Comparison of ENCODE assay signal across 14 mouse cellular contexts in genomic region chr5:103972801-103973200, GRCm38 (mm10). TPM values are rescaled to one million over a fixed set of nuclear protein-coding genes. Genes with fewer than 3 reads are reported as not detected.
DNase-seq lines count a peak whose midpoint lies in the region; ATAC-seq lines count a peak whose summit lies in the region.
"Had no signal": no experiment of that assay in that cellular context is flagged by ENCODE, and none has a peak within 500 bp of the region (broad histone marks: within the 10 kb centered on the region; RNA-seq: fewer than 3 reads in every experiment).

No protein-coding gene starts in this region.

- no peaks in the 10 kb centered on the region for H3K9me3 ChIP-seq in kidney, embryonic 16.5 days (ENCODE audit: low read length)
- no peaks in the 10 kb centered on the region for H3K9me3 ChIP-seq in heart, embryonic 14.5 days (ENCODE audit: control insufficient read depth, low read length)
- H3K9me3 ChIP-seq in megakaryocyte, embryonic 14.5 days = no peaks in the 10 kb centered on the region
- H3K9me3 ChIP-seq in midbrain, embryonic 13.5 days = no peaks in the 10 kb centered on the region
- H3K9me3 ChIP-seq: forebrain, embryonic 12.5 days had no signal

- no peaks in the 10 kb centered on the region for H3K36me3 ChIP-seq in kidney, embryonic 16.5 days (ENCODE audit: insufficient read depth, low read length)
- no peaks in the 10 kb centered on the region for H3K36me3 ChIP-seq in heart, embryonic 14.5 days (ENCODE audit: control insufficient read depth, insufficient read depth, low read length)
- no peaks in the 10 kb centered on the region for H3K36me3 ChIP-seq in megakaryocyte, embryonic 14.5 days (replicated peaks; ENCODE audit: low read length)
- H3K36me3 ChIP-seq in midbrain, embryonic 13.5 days = no peaks in the 10 kb centered on the region
- H3K36me3 ChIP-seq: forebrain, embryonic 12.5 days had no signal

- DNase-seq in kidney, adult 18-20 months = no peak
- peak; percentile 9 for DNase-seq in MN1 (ENCODE audit: low spot score)
- DNase-seq in adrenal gland, postnatal 10 days = no peak
- DNase-seq in thymus, postnatal 14 days = no peak
- DNase-seq: adrenal gland, adult 8-10 months; cerebellum, postnatal 25 days had no signal

- H3K27me3 ChIP-seq in kidney, embryonic 16.5 days (ENCODE audit: insufficient read depth, low read length) = no peaks in the 10 kb centered on the region
- H3K27me3 ChIP-seq in heart, embryonic 14.5 days (ENCODE audit: control insufficient read depth, insufficient read depth, low read length) = no peaks in the 10 kb centered on the region
- peaks cover 37% of the 10 kb centered on the region for H3K27me3 ChIP-seq in megakaryocyte, embryonic 14.5 days (replicated peaks)
- H3K27me3 ChIP-seq in midbrain, embryonic 13.5 days = no peaks in the 10 kb centered on the region
- H3K27me3 ChIP-seq: forebrain, embryonic 12.5 days had no signal

- WGBS in kidney, embryonic 16.5 days = 67% methylated on average over 13 of the region's 13 CpGs
- 62% methylated on average over 13 of the region's 13 CpGs for WGBS in heart, embryonic 14.5 days
- WGBS in midbrain, embryonic 13.5 days = 79% methylated on average over 13 of the region's 13 CpGs

- H3K4me2 ChIP-seq in kidney, embryonic 16.5 days (replicated peaks; ENCODE audit: low read depth, low read length) = peak overlapping the region; percentile 39
- H3K4me2 ChIP-seq in heart, embryonic 14.5 days (ENCODE audit: low read length) = peak overlapping the region; percentile 50
- no peak overlapping the region for H3K4me2 ChIP-seq in midbrain, embryonic 13.5 days (replicated peaks)
- H3K4me2 ChIP-seq: forebrain, embryonic 12.5 days; hindbrain, embryonic 14.5 days had no signal

- no peak for ATAC-seq in kidney, embryonic 16.5 days (ENCODE audit: low FRiP score, low TSS enrichment)
- ATAC-seq in heart, embryonic 14.5 days (ENCODE audit: insufficient number of reproducible peaks, insufficient read depth, low FRiP score, low read depth) = no peak
- no peak for ATAC-seq in midbrain, embryonic 13.5 days

- peak overlapping the region; percentile 18; the same call in 1 of the 2 replicates for H3K4me3 ChIP-seq in kidney, embryonic 16.5 days (ENCODE audit: low read length)
- H3K4me3 ChIP-seq in heart, embryonic 14.5 days (ENCODE audit: control insufficient read depth in 1 of 2, insufficient read depth in 1 of 2, low read depth in 1 of 2, low read length in 2 of 2) = no peak overlapping the region
- H3K4me3 ChIP-seq in megakaryocyte, embryonic 14.5 days (replicated peaks) = peak overlapping the region; percentile 76
- H3K4me3 ChIP-seq in midbrain, embryonic 13.5 days (replicated peaks) = no peak overlapping the region
- H3K4me3 ChIP-seq: forebrain, embryonic 12.5 days had no signal

- no peak overlapping the region for H3K9ac ChIP-seq in kidney, embryonic 16.5 days (replicated peaks; ENCODE audit: low read length)
- H3K9ac ChIP-seq in heart, embryonic 14.5 days (ENCODE audit: low read length) = no peak overlapping the region
- H3K9ac ChIP-seq in midbrain, embryonic 13.5 days (replicated peaks) = no peak overlapping the region
- H3K9ac ChIP-seq: forebrain, embryonic 12.5 days; hindbrain, embryonic 14.5 days had no signal

- no peaks in the 10 kb centered on the region for H3K4me1 ChIP-seq in kidney, embryonic 16.5 days (ENCODE audit: insufficient read depth, low read length)
- H3K4me1 ChIP-seq in heart, embryonic 14.5 days (ENCODE audit: control insufficient read depth in 2 of 2, insufficient read depth in 2 of 2, low read length in 2 of 2) = peaks cover 0 to 2% of the 10 kb centered on the region in 2 experiments; a peak in 1 of 4 replicates
- peaks cover 8% of the 10 kb centered on the region for H3K4me1 ChIP-seq in megakaryocyte, embryonic 14.5 days
- H3K4me1 ChIP-seq in midbrain, embryonic 13.5 days (replicated peaks) = no peaks in the 10 kb centered on the region
- H3K4me1 ChIP-seq: forebrain, embryonic 12.5 days had no signal

- H3K27ac ChIP-seq in kidney, embryonic 16.5 days (ENCODE audit: low read length) = no peak overlapping the region
- H3K27ac ChIP-seq in heart, embryonic 14.5 days (replicated peaks in 1 of 2; ENCODE audit: control insufficient read depth in 1 of 2, insufficient read depth in 1 of 2, low read depth in 2 of 2, low read length in 2 of 2) = no peak overlapping the region
- no peak overlapping the region for H3K27ac ChIP-seq in midbrain, embryonic 13.5 days
- H3K27ac ChIP-seq: forebrain, embryonic 12.5 days; hindbrain, embryonic 14.5 days had no signal

RNA-seq across cellular contexts. Expression of gene Hsd17b13, which starts 4.4 kb away (rescaled TPM):
- polyA plus RNA-seq in kidney, embryonic 16.5 days (2015; fragmentation: Nextera tagmentation; extraction: Ambion mirVana) = 0.18 and 0.20 TPM in 2 replicates
- not detected in 2 replicates for polyA plus RNA-seq in heart, embryonic 14.5 days (2014; fragmentation: Nextera tagmentation; extraction: Ambion mirVana)
- not detected in 2 replicates for polyA plus RNA-seq in megakaryocyte, embryonic 14.5 days (2012; ENCODE audit: insufficient read depth, low replicate concordance)
- total RNA-seq in adrenal gland, postnatal 10 days (2021) = 100 to 1,000 TPM in 1 of 2 experiments, 10 to 100 TPM in 1; 59.3 to 169 TPM
- polyA plus RNA-seq in midbrain, embryonic 13.5 days (2015; fragmentation: Nextera tagmentation; extraction: Ambion mirVana) = not detected in 2 replicates
- total RNA-seq: adrenal gland, adult 8-10 months; MEL had no signal
- polyA plus RNA-seq: forebrain, embryonic 12.5 days; hindbrain, embryonic 14.5 days; neural tube, embryonic 14.5 days had no signal

RNA-seq across cellular contexts. Expression of gene Hsd17b11, which starts 48.9 kb away (rescaled TPM):
- 6.2 and 7.9 TPM in 2 replicates for polyA plus RNA-seq in kidney, embryonic 16.5 days (2015; fragmentation: Nextera tagmentation; extraction: Ambion mirVana)
- polyA plus RNA-seq in heart, embryonic 14.5 days (2014; fragmentation: Nextera tagmentation; extraction: Ambion mirVana) = 4.1 and 5.4 TPM in 2 replicates
- polyA plus RNA-seq in megakaryocyte, embryonic 14.5 days (2012; ENCODE audit: insufficient read depth, low replicate concordance) = 0.63 TPM in 1 of 2 replicates, not detected in the other
- 10 to 100 TPM; 58.6 to 77.1 TPM for total RNA-seq in adrenal gland, postnatal 10 days (2021)
- polyA plus RNA-seq in midbrain, embryonic 13.5 days (2015; fragmentation: Nextera tagmentation; extraction: Ambion mirVana) = 1.2 and 1.8 TPM in 2 replicates

Comparison
In these comparisons a context has a peak if more than half of its experiments do, and no peak if none do; other contexts are left out.
1. H3K4me3 ChIP-seq: peak in kidney, embryonic 16.5 days (single experiment) and megakaryocyte, embryonic 14.5 days (single experiment); none in heart, embryonic 14.5 days (0 of 2) and midbrain, embryonic 13.5 days (single experiment).